Mouse (Mus musculus) lung, adult 2 months (tissue): Measurements from ENCODE around the gene Pnkp.

ENCODE experiments used
- CTCF ChIP-seq: fragments of 200-500 bp; IDR thresholded peaks from 2 replicates; pipeline ENCODE4 v1.5.1; 2011; ENCODE audit warnings: mild to moderate bottlenecking, low read length, control low read depth; ENCODE audit not compliant: insufficient read depth
- POLR2A ChIP-seq: fragments of 200-500 bp; IDR thresholded peaks from 2 replicates; pipeline ENCODE4 v1.6.1; 2011; ENCODE audit warnings: low read depth, mild to moderate bottlenecking, control low read depth, low read length, borderline replicate concordance; ENCODE audit errors: extremely low read depth

- no peak for TF ChIP-seq CTCF
- no peak for TF ChIP-seq POLR2A
Measured at GRCm38 (mm10) chr7:44867802-44868201, 10.9 kb downstream of the Pnkp start.
